Mouse (Mus musculus): ENCODE data around the gene Fam43b. TPM values are rescaled to one million over a fixed set of nuclear protein-coding genes. Genes with fewer than 3 reads are reported as not detected.

The Fam43b gene
- polyA plus RNA-seq, 1 experiment from 2014 or later = not detected

- Histone ChIP-seq H3K9me3 (no peaks in the 10 kb centered on the region), H3K27me3 (ENCODE audit: insufficient read depth, poor library complexity, severe bottlenecking) (peaks cover 12% of the 10 kb centered on the region), H3K4me1 (replicated peaks) (peaks cover 10% of the 10 kb centered on the region), H3K36me3 (no peaks in the 10 kb centered on the region), H3K27ac (no peak overlapping the region), H3K4me3 (no peak overlapping the region)
- DNase-seq (ENCODE audit: low spot score) = no peak
- whole genome bisulfite sequencing = 93% methylated on average over 12 of the region's 12 CpGs
These were observed 39.8 kb downstream of the Fam43b start for GRCm38 (mm10) chr4:138356551-138356950.

- DNase-seq (ENCODE audit: low spot score) = no peak
- peaks cover 8% of the 10 kb centered on the region for H3K27me3 ChIP-seq (ENCODE audit: insufficient read depth, poor library complexity, severe bottlenecking)
- 85% methylated on average over 8 of the region's 8 CpGs for WGBS
These were observed 40.2 kb downstream of the Fam43b start for GRCm38 (mm10) chr4:138356141-138356540.

GRCm38 (mm10) chr4:138355496-138355895 is 40.8 kb downstream of the Fam43b start:
- 0 out of 2 replicates have a peak, but pooled peaks cover 2% of the 10 kb centered on the region for H3K27me3 ChIP-seq (ENCODE audit: insufficient read depth, poor library complexity, severe bottlenecking)
- H3K36me3 ChIP-seq = no peaks in the 10 kb centered on the region
- H3K27ac ChIP-seq = no peak overlapping the region
- WGBS = 93% methylated on average over 2 of the region's 2 CpGs
- no peaks in the 10 kb centered on the region for H3K9me3 ChIP-seq
- H3K4me3 ChIP-seq = no peak overlapping the region
- H3K4me1 ChIP-seq (replicated peaks) = no peaks in the 10 kb centered on the region
- DNase-seq (ENCODE audit: low spot score) = no peak

More at GRCm38 (mm10) chr4:138356141-138356540, 40.2 kb downstream of the Fam43b start:
- H3K27ac ChIP-seq = no peak overlapping the region
- no peaks in the 10 kb centered on the region for H3K9me3 ChIP-seq
- no peaks in the 10 kb centered on the region for H3K36me3 ChIP-seq
- no peak overlapping the region for H3K4me3 ChIP-seq
- H3K4me1 ChIP-seq (replicated peaks) = peaks cover 6% of the 10 kb centered on the region

GRCm38 (mm10) chr4:138353438-138354171 is 42.7 kb downstream of the Fam43b start:
- H3K27ac ChIP-seq = no peak overlapping the region
- WGBS = 86% methylated on average over 10 of the region's 10 CpGs
- H3K4me1 ChIP-seq (replicated peaks) = no peaks in the 10 kb centered on the region
- no peaks in the 10 kb centered on the region for H3K36me3 ChIP-seq
- H3K27me3 ChIP-seq (ENCODE audit: insufficient read depth, poor library complexity, severe bottlenecking) = no peaks in the 10 kb centered on the region
- no peak for DNase-seq (ENCODE audit: low spot score)
- no peaks in the 10 kb centered on the region for H3K9me3 ChIP-seq
- no peak overlapping the region for H3K4me3 ChIP-seq

- no peak overlapping the region for H3K27ac ChIP-seq
- H3K27me3 ChIP-seq (ENCODE audit: insufficient read depth, poor library complexity, severe bottlenecking) = no peaks in the 10 kb centered on the region
- no peak for DNase-seq (ENCODE audit: low spot score)
- no peaks in the 10 kb centered on the region for H3K9me3 ChIP-seq
- no peaks in the 10 kb centered on the region for H3K4me1 ChIP-seq (replicated peaks)
- H3K4me3 ChIP-seq = no peak overlapping the region
- no peaks in the 10 kb centered on the region for H3K36me3 ChIP-seq
- 83% methylated on average over 6 of the region's 6 CpGs for WGBS
These were observed 43.6 kb downstream of the Fam43b start for GRCm38 (mm10) chr4:138352692-138353091.

- H3K36me3 ChIP-seq = no peaks in the 10 kb centered on the region
- no peak overlapping the region for H3K4me3 ChIP-seq
These were observed 44.5 kb downstream of the Fam43b start for GRCm38 (mm10) chr4:138351821-138352220.

GRCm38 (mm10) chr4:138348716-138349115 is 47.6 kb downstream of the Fam43b start:
- Histone ChIP-seq H3K4me3 (no peak overlapping the region), H3K27me3 (ENCODE audit: insufficient read depth, poor library complexity, severe bottlenecking) (no peaks in the 10 kb centered on the region), H3K4me1 (replicated peaks) (no peaks in the 10 kb centered on the region), H3K36me3 (no peaks in the 10 kb centered on the region), H3K9me3 (no peaks in the 10 kb centered on the region), H3K27ac (no peak overlapping the region)
- WGBS = 84% methylated on average over 7 of the region's 7 CpGs
- no peak for DNase-seq (ENCODE audit: low spot score)

More at GRCm38 (mm10) chr4:138351821-138352220, 44.5 kb downstream of the Fam43b start:
- no peaks in the 10 kb centered on the region for H3K4me1 ChIP-seq (replicated peaks)
- H3K27me3 ChIP-seq (ENCODE audit: insufficient read depth, poor library complexity, severe bottlenecking) = no peaks in the 10 kb centered on the region
- no peak overlapping the region for H3K27ac ChIP-seq
- DNase-seq (ENCODE audit: low spot score) = no peak
- 90% methylated on average over 5 of the region's 5 CpGs for WGBS
- no peaks in the 10 kb centered on the region for H3K9me3 ChIP-seq

GRCm38 (mm10) chr4:138347280-138347679 is 49.0 kb downstream of the Fam43b start:
- DNase-seq (ENCODE audit: low spot score) = no peak
- Histone ChIP-seq H3K27me3 (ENCODE audit: insufficient read depth, poor library complexity, severe bottlenecking) (no peaks in the 10 kb centered on the region), H3K4me3 (no peak overlapping the region), H3K4me1 (replicated peaks) (peaks cover 6% of the 10 kb centered on the region; the same call in 1 of the 2 replicates), H3K27ac (no peak overlapping the region), H3K9me3 (no peaks in the 10 kb centered on the region), H3K36me3 (no peaks in the 10 kb centered on the region)
- 83% methylated on average over 1 of the region's 1 CpGs for WGBS

GRCm38 (mm10) chr4:138344891-138345545 is 51.3 kb downstream of the Fam43b start:
- no peak overlapping the region for H3K27ac ChIP-seq
- WGBS = 86% methylated on average over 9 of the region's 9 CpGs
- H3K36me3 ChIP-seq = no peaks in the 10 kb centered on the region
- H3K9me3 ChIP-seq = no peaks in the 10 kb centered on the region
- peaks cover 4% of the 10 kb centered on the region; the same call in 1 of the 2 replicates for H3K27me3 ChIP-seq (ENCODE audit: insufficient read depth, poor library complexity, severe bottlenecking)
- peaks cover 6% of the 10 kb centered on the region; the same call in 1 of the 2 replicates for H3K4me1 ChIP-seq (replicated peaks)
- DNase-seq (ENCODE audit: low spot score) = no peak
- H3K4me3 ChIP-seq = no peak overlapping the region

Other genes with a start within 250 kb of the Fam43b start
- gene Hp1bp3, start 180.2 kb downstream of the Fam43b start, polyA plus RNA-seq (2016; fragmentation: Nextera tagmentation; extraction: Ambion mirVana) = 146 and 148 TPM in 2 replicates
- 1.3 and 2.4 TPM in 2 replicates for gene Sh2d5, start 146.1 kb downstream of the Fam43b start, polyA plus RNA-seq (2016; fragmentation: Nextera tagmentation; extraction: Ambion mirVana)
- gene Kif17, start 146.1 kb downstream of the Fam43b start, polyA plus RNA-seq (2016; fragmentation: Nextera tagmentation; extraction: Ambion mirVana) = 0.63 and 0.75 TPM in 2 replicates
- 274 and 292 TPM in 2 replicates for gene Ddost, start 91.8 kb downstream of the Fam43b start, polyA plus RNA-seq (2016; fragmentation: Nextera tagmentation; extraction: Ambion mirVana)
- 35.0 and 52.2 TPM in 2 replicates for gene Pink1, start 70.2 kb downstream of the Fam43b start, polyA plus RNA-seq (2016; fragmentation: Nextera tagmentation; extraction: Ambion mirVana)
- gene Cda, start 28.5 kb downstream of the Fam43b start, polyA plus RNA-seq (2016; fragmentation: Nextera tagmentation; extraction: Ambion mirVana) = 2.2 and 4.1 TPM in 2 replicates
- gene Mul1, start 38.1 kb upstream of the Fam43b start, polyA plus RNA-seq (2016; fragmentation: Nextera tagmentation; extraction: Ambion mirVana) = 20.2 and 22.6 TPM in 2 replicates
- 2.9 and 5.1 TPM in 2 replicates for gene Camk2n1, start 57.8 kb upstream of the Fam43b start, polyA plus RNA-seq (2016; fragmentation: Nextera tagmentation; extraction: Ambion mirVana)
- gene Vwa5b1, start 239.4 kb upstream of the Fam43b start, polyA plus RNA-seq (2016; fragmentation: Nextera tagmentation; extraction: Ambion mirVana) = 0.67 and 0.80 TPM in 2 replicates

Data from hindbrain, embryonic 10.5 days (tissue).